Mouse (Mus musculus) MEL (cell line): ENCODE results near the gene Aadat. TPM values are rescaled to one million over a fixed set of nuclear protein-coding genes. Genes with fewer than 3 reads are reported as not detected.

Experiments
- DNase-seq: peaks from one replicate; pipeline ENCODE4 v3.0.0; 2011; ENCODE audit warnings: low read depth, low spot score
- H3K27ac ChIP-seq: 2 replicates; pipeline ENCODE4 v1.5.1; 2012; ENCODE audit warnings: low read depth, mild to moderate bottlenecking, control low read depth, low read length, moderate library complexity; ENCODE audit not compliant: control insufficient read depth
- H3K27me3 ChIP-seq, 2 experiments: fragments of 150-350 bp in 1 of 2; sonication (generic) in 1 of 2; 2 replicates each; pipeline ENCODE4 v1.6.1; 2012; ENCODE audit warnings: low read length in 2 of 2, mild to moderate bottlenecking in 2 of 2, improper control_type of control experiment in 1 of 2, moderate library complexity in 1 of 2; ENCODE audit not compliant: insufficient read depth in 2 of 2, control insufficient read depth in 1 of 2
- H3K36me3 ChIP-seq, 2 experiments: 2 replicates each; pipeline ENCODE4 v1.6.1; 2012 to 2014; ENCODE audit warnings: low read length in 2 of 2, improper control_type of control experiment in 1 of 2, inconsistent platforms in 1 of 2, mild to moderate bottlenecking in 1 of 2; ENCODE audit not compliant: insufficient read depth in 2 of 2, control insufficient read depth in 1 of 2
- H3K4me1 ChIP-seq, 2 experiments: fragments of 150-350 bp in 1 of 2; sonication (generic) in 1 of 2; 2 replicates each; pipeline ENCODE4 v1.6.1; 2012; ENCODE audit warnings: low read length in 2 of 2, improper control_type of control experiment in 1 of 2, mild to moderate bottlenecking in 1 of 2; ENCODE audit not compliant: insufficient read depth in 2 of 2, control insufficient read depth in 1 of 2
- H3K4me3 ChIP-seq, 2 experiments: fragments of 150-350 bp in 1 of 2; sonication (generic) in 1 of 2; 2 replicates each; pipeline ENCODE4 v1.5.1; 2012; ENCODE audit warnings: low read depth in 2 of 2, low read length in 2 of 2, mild to moderate bottlenecking in 2 of 2, moderate library complexity in 2 of 2, control low read depth in 1 of 2, improper control_type of control experiment in 1 of 2; ENCODE audit not compliant: control insufficient read depth in 1 of 2, insufficient read depth in 1 of 2
- H3K79me2 ChIP-seq: 2 replicates; pipeline ENCODE4 v1.6.1; 2012; ENCODE audit warnings: mild to moderate bottlenecking, low read length, moderate library complexity; ENCODE audit not compliant: control insufficient read depth, poor library complexity, insufficient read depth
- H3K9ac ChIP-seq: 2 replicates; pipeline ENCODE4 v1.6.1; 2012; ENCODE audit warnings: low read depth, mild to moderate bottlenecking, control low read depth, low read length, moderate library complexity; ENCODE audit not compliant: control insufficient read depth, poor library complexity, severe bottlenecking
- H3K9me3 ChIP-seq: fragments of 150-350 bp; sonication (generic); replicated peaks from 2 replicates; pipeline ENCODE4 v1.6.1; 2012; ENCODE audit warnings: mild to moderate bottlenecking, low read length, improper control_type of control experiment, moderate library complexity; ENCODE audit not compliant: insufficient read depth
- CHD1 ChIP-seq: IDR thresholded peaks from 2 replicates; pipeline ENCODE4 v1.6.1; 2012; ENCODE audit warnings: low read depth, mild to moderate bottlenecking, inconsistent platforms, low read length, improper control_type of control experiment
- CHD2 ChIP-seq: IDR thresholded peaks from 2 replicates; pipeline ENCODE4 v1.6.1; 2011; ENCODE audit warnings: low read length, improper control_type of control experiment
- CTCF ChIP-seq, 3 experiments: IDR thresholded peaks in 2 of 3; conservative IDR thresholded peaks in 1 of 3; 2 replicates each; pipeline ENCODE4 v1.5.1; 2011 to 2012; ENCODE audit warnings: low read length in 3 of 3, low read depth in 2 of 3, mild to moderate bottlenecking in 2 of 3, improper control_type of control experiment in 1 of 3, inconsistent platforms in 1 of 3, mixed read lengths in 1 of 3, moderate library complexity in 1 of 3; ENCODE audit not compliant: control insufficient read depth in 1 of 3, insufficient read depth in 1 of 3, poor library complexity in 1 of 3, severe bottlenecking in 1 of 3
- ELF1 ChIP-seq: IDR thresholded peaks from 2 replicates; pipeline ENCODE4 v1.6.1; 2014; ENCODE audit warnings: low read depth, mild to moderate bottlenecking, inconsistent platforms, low read length, improper control_type of control experiment, moderate library complexity
- EP300 ChIP-seq, 2 experiments: IDR thresholded peaks; 2 replicates each; pipeline ENCODE4 v1.6.1; 2011; ENCODE audit warnings: improper control_type of control experiment in 2 of 2, low read length in 2 of 2, low read depth in 1 of 2, mild to moderate bottlenecking in 1 of 2
- GABPA ChIP-seq: IDR thresholded peaks from 2 replicates; pipeline ENCODE4 v1.6.1; 2012; ENCODE audit warnings: low read depth, mild to moderate bottlenecking, inconsistent platforms, low read length, improper control_type of control experiment, moderate library complexity
- GATA1 ChIP-seq: IDR thresholded peaks from 2 replicates; pipeline ENCODE4 v1.6.1; 2011; ENCODE audit warnings: low read depth, low read length, improper control_type of control experiment
- JUND ChIP-seq: IDR thresholded peaks from 2 replicates; pipeline ENCODE4 v1.6.1; 2011; ENCODE audit warnings: low read depth, mild to moderate bottlenecking, improper control_type of control experiment, low read length
- MEF2A ChIP-seq: IDR thresholded peaks from 2 replicates; pipeline ENCODE4 v1.6.1; 2014; ENCODE audit warnings: low read depth, mild to moderate bottlenecking, inconsistent platforms, low read length, improper control_type of control experiment; ENCODE audit not compliant: poor library complexity, insufficient replicate concordance, severe bottlenecking; ENCODE audit errors: extremely low read depth
- MXI1 ChIP-seq: IDR thresholded peaks from 2 replicates; pipeline ENCODE4 v1.6.1; 2011; ENCODE audit warnings: mild to moderate bottlenecking, low read depth, low read length, improper control_type of control experiment
- MYB ChIP-seq: IDR thresholded peaks from 2 replicates; pipeline ENCODE4 v1.6.1; 2011; ENCODE audit warnings: mild to moderate bottlenecking, low read depth, low read length, improper control_type of control experiment
- MYC ChIP-seq: IDR thresholded peaks from 2 replicates; pipeline ENCODE4 v1.6.1; 2011; ENCODE audit warnings: low read depth, mild to moderate bottlenecking, low read length, improper control_type of control experiment, moderate library complexity
- NRF1 ChIP-seq: IDR thresholded peaks from 2 replicates; pipeline ENCODE4 v1.6.1; 2014; ENCODE audit warnings: low read depth, mild to moderate bottlenecking, inconsistent platforms, low read length, improper control_type of control experiment, moderate library complexity; ENCODE audit not compliant: poor library complexity, insufficient read depth, severe bottlenecking
- POLR2A ChIP-seq, 2 experiments: IDR thresholded peaks; 2 replicates each; pipeline ENCODE4 v1.6.1; 2011 to 2012; ENCODE audit warnings: low read length in 2 of 2, mild to moderate bottlenecking in 2 of 2, control low read depth in 1 of 2, improper control_type of control experiment in 1 of 2, low read depth in 1 of 2, moderate library complexity in 1 of 2; ENCODE audit not compliant: control insufficient read depth in 1 of 2, insufficient read depth in 1 of 2, poor library complexity in 1 of 2
- SMC3 ChIP-seq: IDR thresholded peaks from 2 replicates; pipeline ENCODE4 v1.6.1; 2011; ENCODE audit warnings: low read depth, low read length, improper control_type of control experiment
- TCF12 ChIP-seq: IDR thresholded peaks from 2 replicates; pipeline ENCODE4 v1.6.1; 2014; ENCODE audit warnings: low read depth, mild to moderate bottlenecking, inconsistent platforms, low read length, improper control_type of control experiment, moderate library complexity
- USF1 ChIP-seq: IDR thresholded peaks from 2 replicates; pipeline ENCODE4 v1.6.1; 2014; ENCODE audit warnings: low read depth, mild to moderate bottlenecking, inconsistent platforms, low read length, improper control_type of control experiment, moderate library complexity
- USF2 ChIP-seq, 2 experiments: IDR thresholded peaks; 2 replicates each; pipeline ENCODE4 v1.6.1; 2011 to 2012; ENCODE audit warnings: improper control_type of control experiment in 2 of 2, low read length in 2 of 2, borderline replicate concordance in 1 of 2, inconsistent platforms in 1 of 2, low read depth in 1 of 2, mild to moderate bottlenecking in 1 of 2; ENCODE audit not compliant: insufficient read depth in 1 of 2
- polyA plus RNA-seq, 2 experiments: library from polyadenylated mRNA; stranded (reverse) in 1 of 2; unstranded in 1 of 2; fragments of >175 nt in 1 of 2; fragments of >200 nt in 1 of 2; gene quantifications; 2 replicates each; pipeline versions ENCODE4 v1.2.1 to v1.2.4; 2012; ENCODE audit warnings: low replicate concordance in 2 of 2, low read depth in 1 of 2; ENCODE audit not compliant: insufficient read length in 2 of 2, insufficient read depth in 1 of 2, missing spikeins in 1 of 2
- total RNA-seq: library from RNA; depleted of rRNA; stranded (reverse); fragments of 300-350 nt; gene quantifications from 2 replicates; pipeline ENCODE4 v1.2.3, GENCODE M21; 2012

Aadat gene
- total and polyA plus RNA-seq, 3 experiments: not detected

DNA sequence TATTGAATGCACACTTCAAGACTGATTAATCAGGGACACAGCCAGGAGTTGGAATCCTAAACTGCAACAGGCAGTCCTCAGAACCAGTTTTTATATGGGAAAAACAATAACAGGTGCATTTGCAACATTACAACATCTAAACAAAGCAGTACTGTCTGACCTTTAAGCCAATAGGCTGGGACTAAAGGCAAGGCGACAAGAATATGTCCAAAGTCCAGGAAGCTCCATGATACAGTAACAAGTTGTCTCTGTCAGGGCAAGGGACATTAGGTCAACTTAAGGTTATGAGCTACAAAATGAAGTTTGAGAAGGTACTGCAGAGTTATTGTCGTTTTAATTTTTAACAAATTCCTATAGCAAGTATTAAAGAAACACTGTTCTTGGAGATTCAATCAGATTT, 15.6 kb upstream of the Aadat start:
- no peak overlapping the region for H3K27ac ChIP-seq
- DNase-seq: no peak
- no peaks in the 10 kb centered on the region for H3K27me3 ChIP-seq
- no peaks in the 10 kb centered on the region for H3K9me3 ChIP-seq
- TF ChIP-seq POLR2A (IDR thresholded peaks at IDR 0.05; ENCODE audit: control insufficient read depth in 1 of 2, insufficient read depth in 1 of 2, low read depth in 1 of 2, low read length in 2 of 2, poor library complexity in 1 of 2): no peak
- no peak for TF ChIP-seq MYB
- no peak for TF ChIP-seq GABPA
- no peak for TF ChIP-seq JUND
- no peak for TF ChIP-seq MEF2A
- no peak for TF ChIP-seq USF2 (IDR thresholded peaks at IDR 0.05; ENCODE audit: borderline replicate concordance in 1 of 2, insufficient read depth in 1 of 2, low read depth in 1 of 2, low read length in 2 of 2)
- TF ChIP-seq TCF12: no peak
- no peak for TF ChIP-seq CHD2
- TF ChIP-seq MYC: no peak
- TF ChIP-seq EP300 (IDR thresholded peaks at IDR 0.05; ENCODE audit: low read depth in 1 of 2, low read length in 2 of 2): no peak
- H3K9ac ChIP-seq: no peak overlapping the region
- H3K4me1 ChIP-seq: no peaks in the 10 kb centered on the region
- no peaks in the 10 kb centered on the region for H3K36me3 ChIP-seq
- H3K79me2 ChIP-seq: no peaks in the 10 kb centered on the region
- no peak overlapping the region for H3K4me3 ChIP-seq

DNA sequence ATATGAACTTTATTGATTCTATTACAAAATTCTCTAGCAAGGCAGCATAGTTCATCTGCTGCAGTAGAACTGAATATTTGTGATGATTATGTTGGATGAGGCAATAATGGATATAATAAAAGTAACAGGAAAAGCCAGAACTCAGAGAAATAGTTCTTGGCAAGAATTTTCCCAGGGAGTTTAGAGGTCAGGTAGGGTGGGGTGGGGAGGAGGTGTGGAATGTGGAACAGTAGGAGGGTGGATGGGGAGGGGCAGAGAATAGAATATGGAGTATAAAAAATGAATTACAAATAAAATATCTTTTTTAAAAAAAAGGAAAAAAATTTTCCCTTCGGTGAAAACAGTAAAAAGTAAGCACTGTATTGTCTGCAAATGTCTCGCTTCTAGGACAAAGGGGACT, 13.9 kb upstream of the Aadat start:
- TF ChIP-seq CHD2 (no peak), EP300 (IDR thresholded peaks at IDR 0.05; ENCODE audit: low read depth in 1 of 2, low read length in 2 of 2) (no peak), CHD1 (no peak), NRF1 (no peak), ELF1 (no peak), CTCF (IDR thresholded peaks at IDR 0.05 in 2 of 3, conservative IDR thresholded peaks at IDR 0.05 in 1 of 3; ENCODE audit: control insufficient read depth in 1 of 3, insufficient read depth in 1 of 3, low read depth in 2 of 3, low read length in 3 of 3, poor library complexity in 1 of 3, severe bottlenecking in 1 of 3) (no peak), TCF12 (no peak), GATA1 (no peak), GABPA (no peak), USF1 (no peak), MXI1 (no peak), SMC3 (no peak)
- TF ChIP-seq, all 39 proteins: peak for 0
- DNase-seq: no peak
- Histone ChIP-seq H3K79me2 (no peaks in the 10 kb centered on the region), H3K4me1 (no peaks in the 10 kb centered on the region), H3K9me3 (no peaks in the 10 kb centered on the region), H3K27me3 (no peaks in the 10 kb centered on the region), H3K36me3 (no peaks in the 10 kb centered on the region), H3K4me3 (no peak overlapping the region), H3K27ac (no peak overlapping the region), H3K9ac (no peak overlapping the region)
